Mouse (Mus musculus): ENCODE measurements around the gene Hsd17b14. TPM values are rescaled to one million over a fixed set of nuclear protein-coding genes. Genes with fewer than 3 reads are reported as not detected.
"Not testable (repeated sequence)": the region's sequence is repeated elsewhere in the genome, so short reads cannot be mapped to it uniquely, and the experiment has no call there.

The Hsd17b14 gene
- polyA plus RNA-seq (2012; rRNA removed) = 1.3 and 1.9 TPM in 2 replicates

- Histone ChIP-seq H3K27ac (ENCODE audit: insufficient read depth, low read length) (no peak within 1 kb of the TSS), H3K27me3 (ENCODE audit: control insufficient read depth, insufficient read depth, low read length) (no peaks in the 10 kb centered on the region), H3K4me1 (ENCODE audit: control insufficient read depth, insufficient read depth, low read length) (no peaks in the 10 kb centered on the region), H3K4me3 (replicated peaks; ENCODE audit: insufficient read depth, low read depth, low read length) (no peak within 1 kb of the TSS)
- DNase-seq = no peak
- 23% methylated on average over 8 of the region's 8 CpGs for WGBS
- TF ChIP-seq CTCF (IDR thresholded peaks at IDR 0.05; ENCODE audit: borderline replicate concordance, insufficient read depth, low read depth, low read length) (no peak), POLR2A (IDR thresholded peaks at IDR 0.05; ENCODE audit: borderline replicate concordance, insufficient read depth, low read length) (no peak)
These were observed at the start of gene Hsd17b14 for GRCm38 (mm10) chr7:45554744-45555143. Hsd17b14 (plus strand) TSS chr7:45554893.

GRCm38 (mm10) chr7:45507583-45507982 is 47.1 kb upstream of the Hsd17b14 start:
- Histone ChIP-seq H3K4me1 (ENCODE audit: control insufficient read depth, insufficient read depth, low read length) (peaks cover 25% of the 10 kb centered on the region), H3K27me3 (ENCODE audit: control insufficient read depth, insufficient read depth, low read length) (no peaks in the 10 kb centered on the region), H3K4me3 (replicated peaks; ENCODE audit: insufficient read depth, low read depth, low read length) (no peak overlapping the region), H3K27ac (ENCODE audit: insufficient read depth, low read length) (no peak overlapping the region)
- 69% methylated on average over 6 of the region's 6 CpGs for WGBS
- TF ChIP-seq POLR2A (IDR thresholded peaks at IDR 0.05; ENCODE audit: borderline replicate concordance, insufficient read depth, low read length) (no peak), CTCF (IDR thresholded peaks at IDR 0.05; ENCODE audit: borderline replicate concordance, insufficient read depth, low read depth, low read length) (no peak)
- peak in 1 of 2 experiments; percentile 53 for DNase-seq

GRCm38 (mm10) chr7:45508561-45508960 is 46.1 kb upstream of the Hsd17b14 start:
- H3K4me1 ChIP-seq (ENCODE audit: control insufficient read depth, insufficient read depth, low read length) = peaks cover 18% of the 10 kb centered on the region
- TF ChIP-seq CTCF (IDR thresholded peaks at IDR 0.05; ENCODE audit: borderline replicate concordance, insufficient read depth, low read depth, low read length) (no peak), POLR2A (IDR thresholded peaks at IDR 0.05; ENCODE audit: borderline replicate concordance, insufficient read depth, low read length) (no peak)
- 76% methylated on average over 6 of the region's 6 CpGs for WGBS
- DNase-seq = no peak
- H3K27me3 ChIP-seq (ENCODE audit: control insufficient read depth, insufficient read depth, low read length) = no peaks in the 10 kb centered on the region
- no peak overlapping the region for H3K4me3 ChIP-seq (replicated peaks; ENCODE audit: insufficient read depth, low read depth, low read length)
- no peak overlapping the region for H3K27ac ChIP-seq (ENCODE audit: insufficient read depth, low read length)

- Histone ChIP-seq H3K4me3 (replicated peaks; ENCODE audit: insufficient read depth, low read depth, low read length) (peak overlapping the region; percentile 98), H3K27ac (ENCODE audit: insufficient read depth, low read length) (no peak overlapping the region), H3K4me1 (ENCODE audit: control insufficient read depth, insufficient read depth, low read length) (peaks cover 18% of the 10 kb centered on the region), H3K27me3 (ENCODE audit: control insufficient read depth, insufficient read depth, low read length) (no peaks in the 10 kb centered on the region)
- peak in 1 of 2 experiments; percentile 48 for DNase-seq
- TF ChIP-seq CTCF (IDR thresholded peaks at IDR 0.05; ENCODE audit: borderline replicate concordance, insufficient read depth, low read depth, low read length) (no peak), POLR2A (IDR thresholded peaks at IDR 0.05; ENCODE audit: borderline replicate concordance, insufficient read depth, low read length) (no peak)
- WGBS = 22% methylated on average over 19 of the region's 19 CpGs
These were observed 45.4 kb upstream of the Hsd17b14 start for GRCm38 (mm10) chr7:45509181-45509882.

- TF ChIP-seq CTCF (IDR thresholded peaks at IDR 0.05; ENCODE audit: borderline replicate concordance, insufficient read depth, low read depth, low read length) (no peak), POLR2A (IDR thresholded peaks at IDR 0.05; ENCODE audit: borderline replicate concordance, insufficient read depth, low read length) (peak; percentile 70; the same call in 1 of the 2 replicates)
- DNase-seq = peak; percentile 91 to 93
- H3K4me3 ChIP-seq (replicated peaks; ENCODE audit: insufficient read depth, low read depth, low read length) = peak within 1 kb of the TSS; percentile 98
- WGBS = under 1% methylated on average over 44 of the region's 44 CpGs
- H3K4me1 ChIP-seq (ENCODE audit: control insufficient read depth, insufficient read depth, low read length) = peaks cover 18% of the 10 kb centered on the region
- peak within 1 kb of the TSS; percentile 42 for H3K27ac ChIP-seq (ENCODE audit: insufficient read depth, low read length)
- H3K27me3 ChIP-seq (ENCODE audit: control insufficient read depth, insufficient read depth, low read length) = no peaks in the 10 kb centered on the region
These were observed 44.5 kb upstream of the Hsd17b14 start, which contains the start of gene Nucb1 for GRCm38 (mm10) chr7:45509912-45510787. Nucb1 (minus strand) TSS chr7:45510406.

- H3K27ac ChIP-seq (ENCODE audit: insufficient read depth, low read length) = no peak overlapping the region
- H3K4me1 ChIP-seq (ENCODE audit: control insufficient read depth, insufficient read depth, low read length) = no peaks in the 10 kb centered on the region
- DNase-seq = no peak
- TF ChIP-seq POLR2A (IDR thresholded peaks at IDR 0.05; ENCODE audit: borderline replicate concordance, insufficient read depth, low read length) (no peak), CTCF (IDR thresholded peaks at IDR 0.05; ENCODE audit: borderline replicate concordance, insufficient read depth, low read depth, low read length) (no peak)
- WGBS = 85% methylated on average over 7 of the region's 7 CpGs
- H3K4me3 ChIP-seq (replicated peaks; ENCODE audit: insufficient read depth, low read depth, low read length) = no peak overlapping the region
- no peaks in the 10 kb centered on the region for H3K27me3 ChIP-seq (ENCODE audit: control insufficient read depth, insufficient read depth, low read length)
These were observed 40.3 kb upstream of the Hsd17b14 start for GRCm38 (mm10) chr7:45514411-45514810.

- DNase-seq = no peak
- Histone ChIP-seq H3K4me1 (ENCODE audit: control insufficient read depth, insufficient read depth, low read length) (no peaks in the 10 kb centered on the region), H3K4me3 (replicated peaks; ENCODE audit: insufficient read depth, low read depth, low read length) (no peak overlapping the region), H3K27ac (ENCODE audit: insufficient read depth, low read length) (no peak overlapping the region), H3K27me3 (ENCODE audit: control insufficient read depth, insufficient read depth, low read length) (no peaks in the 10 kb centered on the region)
- WGBS = 37% methylated on average over 16 of the region's 16 CpGs
- TF ChIP-seq CTCF (IDR thresholded peaks at IDR 0.05; ENCODE audit: borderline replicate concordance, insufficient read depth, low read depth, low read length) (no peak), POLR2A (IDR thresholded peaks at IDR 0.05; ENCODE audit: borderline replicate concordance, insufficient read depth, low read length) (no peak)
These were observed 39.3 kb upstream of the Hsd17b14 start for GRCm38 (mm10) chr7:45515436-45515835.

- not testable (repeated sequence) for H3K4me3 ChIP-seq (replicated peaks; ENCODE audit: insufficient read depth, low read depth, low read length); H3K27ac ChIP-seq (ENCODE audit: insufficient read depth, low read length); H3K27me3 ChIP-seq (ENCODE audit: control insufficient read depth, insufficient read depth, low read length); H3K4me1 ChIP-seq (ENCODE audit: control insufficient read depth, insufficient read depth, low read length); DNase-seq
- WGBS = 59% methylated on average over 5 of the region's 5 CpGs
These were observed 37.8 kb upstream of the Hsd17b14 start for GRCm38 (mm10) chr7:45516846-45517245.

Data from cerebellum, adult 2 months (tissue).